Mouse (Mus musculus) stomach, postnatal 0 days (tissue): ENCODE results near the gene Exosc6.

Experiments used
- CTCF ChIP-seq: IDR thresholded peaks from 2 replicates; pipeline ENCODE4 v1.5.1; 2016; ENCODE audit warnings: antibody characterized with exemption, low read depth, mild to moderate bottlenecking, moderate library complexity
- EP300 ChIP-seq: optimal IDR thresholded peaks from 2 replicates; pipeline ENCODE3; 2016; ENCODE audit warnings: antibody characterized with exemption

DNA sequence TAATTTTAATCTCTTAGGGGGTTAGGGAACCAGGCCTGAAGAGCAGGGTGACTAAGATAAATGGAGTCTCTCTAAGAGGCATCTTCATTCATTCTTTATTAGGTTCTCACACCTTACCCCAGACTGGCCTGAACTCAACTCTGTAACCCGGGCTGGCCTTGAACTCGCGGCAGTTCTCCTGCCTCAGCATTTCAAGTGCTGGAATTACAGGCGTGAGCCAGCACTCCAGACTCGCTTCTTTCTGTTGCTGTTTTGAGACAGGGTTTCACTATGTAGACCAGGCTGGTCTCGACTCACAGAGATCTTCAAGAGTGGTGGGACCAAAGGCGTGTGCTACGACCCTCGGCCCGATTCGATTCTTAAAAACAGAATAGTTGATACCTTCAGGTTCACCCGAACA, 21.9 kb upstream of the Exosc6 start:
- TF ChIP-seq CTCF (no peak), EP300 (no peak)
